Mouse (Mus musculus): ENCODE results near the gene Olfr301. TPM values are rescaled to one million over a fixed set of nuclear protein-coding genes. Genes with fewer than 3 reads are reported as not detected.

Gene Olfr301
- not detected in 2 replicates for polyA plus RNA-seq (2016; fragmentation: Nextera tagmentation; extraction: Ambion mirVana)

DNA sequence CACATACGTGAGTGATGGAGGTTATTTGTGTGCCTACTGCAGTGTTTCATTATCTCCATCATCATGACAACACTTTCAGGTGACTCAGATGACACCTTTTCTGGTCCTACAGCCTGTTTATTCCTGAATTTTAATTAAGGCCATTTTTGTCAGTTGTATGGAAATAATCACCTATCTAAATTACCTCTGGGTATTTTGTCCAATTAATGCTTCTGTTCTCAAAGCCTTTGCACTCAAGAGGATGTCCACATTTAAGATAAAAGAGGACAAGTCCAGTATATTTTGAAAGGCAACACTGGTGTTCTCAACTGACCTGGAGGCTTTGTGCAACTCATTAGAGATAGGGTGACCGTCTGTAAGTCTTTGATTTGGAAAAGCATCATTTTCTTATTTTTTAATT is at the start of gene Olfr301:
Gene Olfr301 (plus strand): TSS at position 301 of the 400 bp plus-strand sequence.
- WGBS = 87% methylated on average over 2 of the region's 2 CpGs
- no peak for DNase-seq (ENCODE audit: low spot score)
- no peaks in the 10 kb centered on the region for H3K36me3 ChIP-seq

DNA sequence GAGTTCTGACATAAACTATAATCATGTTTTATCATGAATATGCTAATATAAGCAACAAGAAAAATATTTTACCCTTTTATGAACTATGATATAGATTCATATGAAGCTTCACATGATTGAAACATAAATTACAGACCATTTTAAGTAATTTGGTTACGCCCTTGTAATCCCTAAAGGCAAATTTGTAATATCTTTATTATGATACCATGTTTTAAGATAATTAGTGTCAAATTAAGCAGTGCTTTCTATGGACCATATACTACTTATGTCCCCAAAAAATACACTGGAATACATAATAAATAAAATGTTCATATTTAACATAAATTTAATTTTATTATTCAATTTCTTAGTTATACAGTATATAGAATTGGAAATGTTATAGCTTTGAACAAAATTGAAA is 36.8 kb upstream of the Olfr301 start, which contains the start of gene Olfr305:
Gene Olfr305 (minus strand): TSS at position 101 of the 400 bp plus-strand sequence.
- WGBS = 82% methylated on average over 1 of the region's 1 CpGs

More for the DNA sequence above, at the start of gene Olfr301:
- Histone ChIP-seq H3K27me3 (ENCODE audit: insufficient read depth, poor library complexity, severe bottlenecking) (no peaks in the 10 kb centered on the region), H3K4me1 (no peaks in the 10 kb centered on the region), H3K27ac (no peak within 1 kb of the TSS), H3K4me3 (no peak within 1 kb of the TSS), H3K9me3 (no peaks in the 10 kb centered on the region)

DNA sequence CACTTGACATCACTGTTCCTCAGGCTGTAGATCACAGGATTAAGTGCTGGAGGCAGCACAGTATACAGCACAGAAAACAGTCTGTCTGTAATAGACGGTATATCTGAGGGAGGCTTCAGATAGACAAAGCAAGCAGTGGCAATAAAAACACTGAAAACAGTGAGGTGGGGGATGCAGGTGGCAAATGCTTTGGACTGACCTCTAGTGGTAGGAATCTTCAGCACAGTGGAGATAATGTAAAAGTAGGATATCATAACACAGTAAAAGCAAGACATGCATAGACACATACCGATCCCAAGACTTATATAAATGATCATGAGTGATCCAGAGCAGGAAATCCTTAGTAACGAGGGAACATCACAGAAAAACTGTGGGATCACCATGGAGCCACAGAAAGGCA is 17.9 kb upstream of the Olfr301 start:
- Histone ChIP-seq H3K27me3 (ENCODE audit: insufficient read depth, poor library complexity, severe bottlenecking) (no peaks in the 10 kb centered on the region), H3K4me3 (no peak overlapping the region), H3K4me1 (no peaks in the 10 kb centered on the region), H3K9me3 (no peaks in the 10 kb centered on the region), H3K36me3 (no peaks in the 10 kb centered on the region), H3K27ac (no peak overlapping the region)
- DNase-seq (ENCODE audit: low spot score) = no peak
- WGBS = 65% methylated on average over 3 of the region's 3 CpGs

More for the DNA sequence above, 36.8 kb upstream of the Olfr301 start, which contains the start of gene Olfr305:
- Histone ChIP-seq H3K9me3 (no peaks in the 10 kb centered on the region), H3K36me3 (no peaks in the 10 kb centered on the region), H3K27ac (no peak within 1 kb of the TSS), H3K4me3 (no peak within 1 kb of the TSS), H3K4me1 (no peaks in the 10 kb centered on the region), H3K27me3 (ENCODE audit: insufficient read depth, poor library complexity, severe bottlenecking) (no peaks in the 10 kb centered on the region)
- DNase-seq (ENCODE audit: low spot score) = no peak

DNA sequence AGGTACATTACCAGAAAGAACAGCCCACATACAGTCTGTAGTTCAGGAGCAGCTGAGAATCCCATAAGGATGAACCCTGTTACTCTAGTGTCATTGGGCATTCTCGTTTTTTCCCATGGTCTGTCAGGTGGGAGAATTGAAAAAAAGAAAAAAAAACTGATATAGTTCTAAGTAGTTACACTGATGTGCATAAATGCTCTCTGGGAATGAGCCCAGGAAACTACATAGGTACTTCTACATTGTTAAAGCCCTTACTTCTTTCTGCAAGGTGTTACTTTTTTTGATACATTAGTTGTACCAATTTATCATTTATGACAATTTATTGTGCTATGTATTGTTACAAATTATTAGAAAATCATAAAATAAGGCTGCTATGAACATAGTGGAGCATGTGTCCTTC is 17.1 kb upstream of the Olfr301 start, which contains the start of gene Olfr304:
Gene Olfr304 (minus strand): TSS at position 101 of the 400 bp plus-strand sequence.
- H3K9me3 ChIP-seq = no peaks in the 10 kb centered on the region
- no peaks in the 10 kb centered on the region for H3K36me3 ChIP-seq
- no peak within 1 kb of the TSS for H3K27ac ChIP-seq
- H3K4me3 ChIP-seq = no peak within 1 kb of the TSS
- no peak for DNase-seq (ENCODE audit: low spot score)
- no peaks in the 10 kb centered on the region for H3K27me3 ChIP-seq (ENCODE audit: insufficient read depth, poor library complexity, severe bottlenecking)
- H3K4me1 ChIP-seq = no peaks in the 10 kb centered on the region
- 64% methylated on average over 1 of the region's 1 CpGs for WGBS

DNA sequence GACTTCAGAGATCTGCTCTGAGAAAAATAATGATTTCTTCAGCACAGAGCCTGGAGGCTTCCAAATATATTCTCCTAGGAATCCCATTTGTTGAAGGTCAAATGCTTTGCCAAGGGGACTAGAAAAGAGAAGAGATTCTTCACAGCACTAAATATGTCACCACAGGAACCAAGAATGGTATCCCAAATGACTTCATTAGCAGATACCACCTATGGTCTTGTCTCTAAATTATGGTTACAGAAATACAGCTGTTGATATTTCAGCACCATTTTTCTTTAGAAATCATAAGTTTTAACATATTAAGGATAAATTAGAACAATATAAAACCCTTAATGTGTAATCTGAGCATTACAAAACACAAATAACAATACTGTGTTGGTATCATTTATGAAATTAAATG is 6.0 kb upstream of the Olfr301 start, which contains the start of gene Olfr303:
Gene Olfr303 (minus strand): TSS at position 101 of the 400 bp plus-strand sequence.
- no peaks in the 10 kb centered on the region for H3K9me3 ChIP-seq
- no peaks in the 10 kb centered on the region for H3K4me1 ChIP-seq
- no peak for DNase-seq (ENCODE audit: low spot score)
- H3K27ac ChIP-seq = no peak within 1 kb of the TSS
- no peaks in the 10 kb centered on the region for H3K36me3 ChIP-seq
- H3K27me3 ChIP-seq (ENCODE audit: insufficient read depth, poor library complexity, severe bottlenecking) = no peaks in the 10 kb centered on the region
- H3K4me3 ChIP-seq = no peak within 1 kb of the TSS

DNA sequence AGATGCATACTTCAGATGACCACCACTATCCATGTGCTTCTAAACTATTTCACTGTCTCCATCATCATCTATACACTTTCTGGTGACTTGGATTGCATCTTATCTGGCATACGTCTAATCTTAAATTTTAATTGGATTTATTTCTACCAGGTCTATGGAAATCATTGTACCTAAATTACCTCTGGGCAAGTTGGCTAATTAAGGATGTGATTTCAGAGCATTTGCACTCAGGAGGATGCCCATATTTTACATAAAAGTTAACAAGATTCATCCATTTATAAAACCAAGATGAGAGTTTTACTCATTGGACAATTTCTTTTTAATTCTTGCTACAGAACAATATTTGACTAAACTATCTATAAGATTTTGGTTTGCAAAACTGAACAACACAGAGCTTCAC is 56.0 kb downstream of the Olfr301 start, which contains the start of gene Olfr299:
Gene Olfr299 (plus strand): TSS at position 301 of the 400 bp plus-strand sequence.
- H3K9me3 ChIP-seq = no peaks in the 10 kb centered on the region
- DNase-seq (ENCODE audit: low spot score) = no peak
- WGBS = 78% methylated on average over 1 of the region's 1 CpGs
- no peak within 1 kb of the TSS for H3K4me3 ChIP-seq
- no peaks in the 10 kb centered on the region for H3K4me1 ChIP-seq
- no peaks in the 10 kb centered on the region for H3K27me3 ChIP-seq (ENCODE audit: insufficient read depth, poor library complexity, severe bottlenecking)
- no peak within 1 kb of the TSS for H3K27ac ChIP-seq
- H3K36me3 ChIP-seq = no peaks in the 10 kb centered on the region

Other genes with a start within 250 kb of the Olfr301 start
- not detected in 2 replicates for gene Vmn2r75, start 232.1 kb upstream of the Olfr301 start, polyA plus RNA-seq (2016; fragmentation: Nextera tagmentation; extraction: Ambion mirVana)
- not detected in 2 replicates for gene Vmn2r76, start 157.5 kb upstream of the Olfr301 start, polyA plus RNA-seq (2016; fragmentation: Nextera tagmentation; extraction: Ambion mirVana)
- not detected in 2 replicates for gene Olfr310, start 126.7 kb upstream of the Olfr301 start, polyA plus RNA-seq (2016; fragmentation: Nextera tagmentation; extraction: Ambion mirVana)
- gene Olfr309, start 90.1 kb upstream of the Olfr301 start, polyA plus RNA-seq (2016; fragmentation: Nextera tagmentation; extraction: Ambion mirVana) = not detected in 2 replicates
- gene Olfr308, start 78.2 kb upstream of the Olfr301 start, polyA plus RNA-seq (2016; fragmentation: Nextera tagmentation; extraction: Ambion mirVana) = not detected in 2 replicates
- gene Olfr307, start 66.3 kb upstream of the Olfr301 start, polyA plus RNA-seq (2016; fragmentation: Nextera tagmentation; extraction: Ambion mirVana) = not detected in 2 replicates
- gene Olfr305, start 36.9 kb upstream of the Olfr301 start, polyA plus RNA-seq (2016; fragmentation: Nextera tagmentation; extraction: Ambion mirVana) = not detected in 2 replicates
- not detected in 2 replicates for gene Olfr304, start 17.2 kb upstream of the Olfr301 start, polyA plus RNA-seq (2016; fragmentation: Nextera tagmentation; extraction: Ambion mirVana)
- not detected in 2 replicates for gene Olfr303, start 6.1 kb upstream of the Olfr301 start, polyA plus RNA-seq (2016; fragmentation: Nextera tagmentation; extraction: Ambion mirVana)
- gene Olfr299, start 56.1 kb downstream of the Olfr301 start, polyA plus RNA-seq (2016; fragmentation: Nextera tagmentation; extraction: Ambion mirVana) = not detected in 2 replicates
- gene Olfr298, start 88.6 kb downstream of the Olfr301 start, polyA plus RNA-seq (2016; fragmentation: Nextera tagmentation; extraction: Ambion mirVana) = not detected in 2 replicates
- not detected in 2 replicates for gene Olfr297, start 116.1 kb downstream of the Olfr301 start, polyA plus RNA-seq (2016; fragmentation: Nextera tagmentation; extraction: Ambion mirVana)
- not detected in 2 replicates for gene Olfr295, start 180.0 kb downstream of the Olfr301 start, polyA plus RNA-seq (2016; fragmentation: Nextera tagmentation; extraction: Ambion mirVana)
- not detected in 2 replicates for gene Olfr294, start 212.8 kb downstream of the Olfr301 start, polyA plus RNA-seq (2016; fragmentation: Nextera tagmentation; extraction: Ambion mirVana)
- not detected in 2 replicates for gene Olfr293, start 245.2 kb downstream of the Olfr301 start, polyA plus RNA-seq (2016; fragmentation: Nextera tagmentation; extraction: Ambion mirVana)